Mouse (Mus musculus) MEL (cell line): Measurements from ENCODE around the gene Mypop.
A peak's percentile ranks its signal among the peaks of the same experiment; 100 is the strongest.

Source experiments
- BHLHE40 ChIP-seq: IDR thresholded peaks from 2 replicates; pipeline ENCODE4 v1.6.1; 2012; ENCODE audit warnings: low read depth, mild to moderate bottlenecking, inconsistent platforms, low read length, improper control_type of control experiment, borderline replicate concordance
- CHD1 ChIP-seq: IDR thresholded peaks from 2 replicates; pipeline ENCODE4 v1.6.1; 2012; ENCODE audit warnings: low read depth, mild to moderate bottlenecking, inconsistent platforms, low read length, improper control_type of control experiment
- CTCF ChIP-seq, 3 experiments: IDR thresholded peaks in 2 of 3; conservative IDR thresholded peaks in 1 of 3; 2 replicates each; pipeline ENCODE4 v1.5.1; 2011 to 2012; ENCODE audit warnings: low read length in 3 of 3, low read depth in 2 of 3, mild to moderate bottlenecking in 2 of 3, improper control_type of control experiment in 1 of 3, inconsistent platforms in 1 of 3, mixed read lengths in 1 of 3, moderate library complexity in 1 of 3; ENCODE audit not compliant: control insufficient read depth in 1 of 3, insufficient read depth in 1 of 3, poor library complexity in 1 of 3, severe bottlenecking in 1 of 3
- ELF1 ChIP-seq: IDR thresholded peaks from 2 replicates; pipeline ENCODE4 v1.6.1; 2014; ENCODE audit warnings: low read depth, mild to moderate bottlenecking, inconsistent platforms, low read length, improper control_type of control experiment, moderate library complexity
- HCFC1 ChIP-seq: IDR thresholded peaks from 2 replicates; pipeline ENCODE4 v1.6.1; 2012; ENCODE audit warnings: low read depth, mild to moderate bottlenecking, inconsistent platforms, low read length, improper control_type of control experiment, moderate library complexity
- JUND ChIP-seq: IDR thresholded peaks from 2 replicates; pipeline ENCODE4 v1.6.1; 2011; ENCODE audit warnings: low read depth, mild to moderate bottlenecking, improper control_type of control experiment, low read length
- MAFK ChIP-seq: IDR thresholded peaks from 2 replicates; pipeline ENCODE4 v1.6.1; 2011; ENCODE audit warnings: low read depth, mild to moderate bottlenecking, low read length, improper control_type of control experiment, borderline replicate concordance
- MXI1 ChIP-seq: IDR thresholded peaks from 2 replicates; pipeline ENCODE4 v1.6.1; 2011; ENCODE audit warnings: mild to moderate bottlenecking, low read depth, low read length, improper control_type of control experiment
- POLR2A ChIP-seq, 2 experiments: IDR thresholded peaks; 2 replicates each; pipeline ENCODE4 v1.6.1; 2011 to 2012; ENCODE audit warnings: low read length in 2 of 2, mild to moderate bottlenecking in 2 of 2, control low read depth in 1 of 2, improper control_type of control experiment in 1 of 2, low read depth in 1 of 2, moderate library complexity in 1 of 2; ENCODE audit not compliant: control insufficient read depth in 1 of 2, insufficient read depth in 1 of 2, poor library complexity in 1 of 2
- RCOR1 ChIP-seq: IDR thresholded peaks from 2 replicates; pipeline ENCODE4 v1.6.1; 2012; ENCODE audit warnings: low read depth, mild to moderate bottlenecking, inconsistent platforms, low read length, improper control_type of control experiment
- SIN3A ChIP-seq: IDR thresholded peaks from 2 replicates; pipeline ENCODE4 v1.6.1; 2012; ENCODE audit warnings: low read length, improper control_type of control experiment, inconsistent platforms
- UBTF ChIP-seq: IDR thresholded peaks from 2 replicates; pipeline ENCODE4 v1.6.1; 2012; ENCODE audit warnings: low read depth, mild to moderate bottlenecking, inconsistent platforms, low read length, improper control_type of control experiment, moderate library complexity, borderline replicate concordance; ENCODE audit not compliant: insufficient read depth
- USF2 ChIP-seq, 2 experiments: IDR thresholded peaks; 2 replicates each; pipeline ENCODE4 v1.6.1; 2011 to 2012; ENCODE audit warnings: improper control_type of control experiment in 2 of 2, low read length in 2 of 2, borderline replicate concordance in 1 of 2, inconsistent platforms in 1 of 2, low read depth in 1 of 2, mild to moderate bottlenecking in 1 of 2; ENCODE audit not compliant: insufficient read depth in 1 of 2

DNA sequence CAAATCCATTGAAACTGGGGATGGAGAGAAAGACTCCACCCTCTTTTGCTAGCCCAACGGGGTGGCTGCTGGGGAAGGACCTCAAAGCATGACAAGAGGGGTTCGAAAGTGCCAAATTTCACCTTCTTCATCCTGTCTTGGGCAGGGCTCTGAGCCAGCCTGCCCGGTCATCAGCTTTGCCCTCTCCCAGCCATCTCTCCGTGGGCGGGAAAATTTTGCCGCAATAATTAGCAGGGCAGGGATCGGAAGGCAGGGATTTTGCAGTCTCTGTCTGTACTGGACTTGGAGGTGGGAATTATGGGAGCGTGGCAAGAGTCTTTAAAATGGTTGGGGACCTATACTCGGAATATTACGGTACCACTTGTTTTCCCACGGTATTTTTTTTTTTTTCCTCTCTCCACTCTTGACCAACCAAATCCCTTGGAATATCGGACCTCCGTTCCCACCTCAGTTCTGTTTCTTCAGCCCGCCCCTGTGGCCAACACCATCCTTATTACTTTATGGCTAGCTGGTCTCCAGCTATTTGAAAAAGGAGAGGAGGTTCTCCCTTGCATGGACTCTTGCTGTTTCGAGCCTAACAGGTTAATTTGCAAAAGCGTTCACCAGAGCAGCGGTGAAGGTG lies 28.8 kb upstream of the Mypop start:
- TF ChIP-seq RCOR1 = no peak
- TF ChIP-seq POLR2A (IDR thresholded peaks at IDR 0.05; ENCODE audit: control insufficient read depth in 1 of 2, insufficient read depth in 1 of 2, low read depth in 1 of 2, low read length in 2 of 2, poor library complexity in 1 of 2) = no peak
- no peak for TF ChIP-seq SIN3A
- no peak for TF ChIP-seq BHLHE40
- no peak for TF ChIP-seq MAFK
- no peak for TF ChIP-seq CTCF (IDR thresholded peaks at IDR 0.05 in 2 of 3, conservative IDR thresholded peaks at IDR 0.05 in 1 of 3; ENCODE audit: control insufficient read depth in 1 of 3, insufficient read depth in 1 of 3, low read depth in 2 of 3, low read length in 3 of 3, poor library complexity in 1 of 3, severe bottlenecking in 1 of 3)
- TF ChIP-seq ELF1 = no peak
- TF ChIP-seq CHD1 = no peak
- no peak for TF ChIP-seq HCFC1
- TF ChIP-seq USF2 (IDR thresholded peaks at IDR 0.05; ENCODE audit: borderline replicate concordance in 1 of 2, insufficient read depth in 1 of 2, low read depth in 1 of 2, low read length in 2 of 2) = no peak
- TF ChIP-seq JUND = no peak
- no peak for TF ChIP-seq UBTF
- TF ChIP-seq MXI1 = peak; percentile 51; the same call in 1 of the 2 replicates
